Comparison of ENCODE assay signal across 20 mouse cellular contexts in genomic region chr1:133585995-133586537, GRCm38 (mm10). TPM values are rescaled to one million over a fixed set of nuclear protein-coding genes. Genes with fewer than 3 reads are reported as not detected.
DNase-seq lines count a peak whose midpoint lies in the region; ATAC-seq and TF ChIP-seq lines count a peak whose summit lies in the region.
"Had no signal": no experiment of that assay in that cellular context is flagged by ENCODE, and none has a peak within 500 bp of the region (broad histone marks: within the 10 kb centered on the region; RNA-seq: fewer than 3 reads in every experiment).

No protein-coding gene starts in this region.

- no peak for ATAC-seq in forebrain, embryonic 14.5 days
- no peak for ATAC-seq in forebrain, embryonic 15.5 days (replicated peaks)
- ATAC-seq in intestine, embryonic 14.5 days (replicated peaks; ENCODE audit: low FRiP score, low TSS enrichment, low read depth): no peak
- ATAC-seq in intestine, embryonic 16.5 days: no peak
- ATAC-seq in liver, postnatal 0 days: no peak
- ATAC-seq in Patski: no peak
- ATAC-seq: hindbrain, embryonic 16.5 days had no signal

- H3K4me3 ChIP-seq in forebrain, embryonic 14.5 days (ENCODE audit: low read depth, low read length): no peak overlapping the region
- H3K4me3 ChIP-seq in forebrain, embryonic 15.5 days: no peak overlapping the region
- H3K4me3 ChIP-seq in intestine, embryonic 14.5 days (ENCODE audit: low read depth, low read length): no peak overlapping the region
- no peak overlapping the region for H3K4me3 ChIP-seq in intestine, embryonic 16.5 days (ENCODE audit: low read length)
- no peak overlapping the region for H3K4me3 ChIP-seq in liver, postnatal 0 days (ENCODE audit: low read depth, low read length)
- H3K4me3 ChIP-seq: heart, embryonic 13.5 days; kidney, embryonic 15.5 days; limb, embryonic 10.5 days; liver, embryonic 13.5 days; stomach, embryonic 15.5 days had no signal

- no peaks in the 10 kb centered on the region for H3K36me3 ChIP-seq in forebrain, embryonic 14.5 days (ENCODE audit: control insufficient read depth, insufficient read depth, low read length)
- no peaks in the 10 kb centered on the region for H3K36me3 ChIP-seq in forebrain, embryonic 15.5 days
- H3K36me3 ChIP-seq in intestine, embryonic 14.5 days (ENCODE audit: control insufficient read depth, insufficient read depth, low read length): no peaks in the 10 kb centered on the region
- no peaks in the 10 kb centered on the region for H3K36me3 ChIP-seq in intestine, embryonic 16.5 days (ENCODE audit: control insufficient read depth, insufficient read depth, low read length)
- H3K36me3 ChIP-seq in liver, postnatal 0 days (replicated peaks; ENCODE audit: insufficient read depth, low read length): no peaks in the 10 kb centered on the region
- H3K36me3 ChIP-seq: heart, embryonic 13.5 days; kidney, embryonic 15.5 days; limb, embryonic 10.5 days; liver, embryonic 13.5 days; stomach, embryonic 15.5 days had no signal

- no peaks in the 10 kb centered on the region for H3K9me3 ChIP-seq in forebrain, embryonic 14.5 days (replicated peaks; ENCODE audit: control insufficient read depth, low read length)
- H3K9me3 ChIP-seq in forebrain, embryonic 15.5 days: no peaks in the 10 kb centered on the region
- H3K9me3 ChIP-seq in intestine, embryonic 14.5 days (ENCODE audit: control insufficient read depth, low read length): no peaks in the 10 kb centered on the region
- H3K9me3 ChIP-seq in intestine, embryonic 16.5 days (ENCODE audit: control insufficient read depth, low read length): no peaks in the 10 kb centered on the region
- no peaks in the 10 kb centered on the region for H3K9me3 ChIP-seq in liver, postnatal 0 days (ENCODE audit: low read length)
- H3K9me3 ChIP-seq: kidney, embryonic 15.5 days; limb, embryonic 10.5 days; liver, embryonic 13.5 days; stomach, embryonic 15.5 days had no signal

- POLR2A ChIA-PET in Patski (lab: Charles Lee): no interaction called here

- no peaks in the 10 kb centered on the region for H3K4me1 ChIP-seq in forebrain, embryonic 14.5 days (ENCODE audit: control insufficient read depth, insufficient read depth, low read length)
- no peaks in the 10 kb centered on the region for H3K4me1 ChIP-seq in forebrain, embryonic 15.5 days
- H3K4me1 ChIP-seq in intestine, embryonic 14.5 days (replicated peaks; ENCODE audit: control insufficient read depth, insufficient read depth, low read length): no peaks in the 10 kb centered on the region
- H3K4me1 ChIP-seq in intestine, embryonic 16.5 days (ENCODE audit: control insufficient read depth, insufficient read depth, low read length): no peaks in the 10 kb centered on the region
- H3K4me1 ChIP-seq in liver, postnatal 0 days (ENCODE audit: insufficient read depth): no peaks in the 10 kb centered on the region
- H3K4me1 ChIP-seq: heart, embryonic 13.5 days; kidney, embryonic 15.5 days; liver, embryonic 13.5 days; stomach, embryonic 15.5 days had no signal

- no peaks in the 10 kb centered on the region for H3K27me3 ChIP-seq in forebrain, embryonic 14.5 days (replicated peaks; ENCODE audit: control insufficient read depth, insufficient read depth, low read length)
- no peaks in the 10 kb centered on the region for H3K27me3 ChIP-seq in forebrain, embryonic 15.5 days
- no peaks in the 10 kb centered on the region for H3K27me3 ChIP-seq in intestine, embryonic 14.5 days (replicated peaks; ENCODE audit: control insufficient read depth, insufficient read depth, low read length)
- no peaks in the 10 kb centered on the region for H3K27me3 ChIP-seq in intestine, embryonic 16.5 days (replicated peaks; ENCODE audit: control insufficient read depth, insufficient read depth, low read length)
- H3K27me3 ChIP-seq in liver, postnatal 0 days (ENCODE audit: insufficient read depth, low read length): no peaks in the 10 kb centered on the region
- H3K27me3 ChIP-seq in Patski: peaks cover 12% of the 10 kb centered on the region
- H3K27me3 ChIP-seq: heart, embryonic 13.5 days; kidney, embryonic 15.5 days; liver, embryonic 13.5 days; stomach, embryonic 15.5 days had no signal

- no peak overlapping the region for H3K4me2 ChIP-seq in forebrain, embryonic 14.5 days (ENCODE audit: low read length)
- no peak overlapping the region for H3K4me2 ChIP-seq in forebrain, embryonic 15.5 days (replicated peaks)
- no peak overlapping the region for H3K4me2 ChIP-seq in intestine, embryonic 14.5 days (ENCODE audit: low read length)
- H3K4me2 ChIP-seq in intestine, embryonic 16.5 days (ENCODE audit: low read depth, low read length): no peak overlapping the region
- H3K4me2 ChIP-seq in liver, postnatal 0 days (ENCODE audit: low read depth, low read length): no peak overlapping the region
- H3K4me2 ChIP-seq: heart, embryonic 13.5 days; kidney, embryonic 15.5 days; liver, embryonic 13.5 days; stomach, embryonic 15.5 days had no signal

- peak; percentile 27; the same call in 1 of the 2 replicates for TF ChIP-seq CTCF in liver, postnatal 0 days (IDR thresholded peaks at IDR 0.05; ENCODE audit: low read depth)
- peak; percentile 20 for TF ChIP-seq CTCF in Patski (IDR thresholded peaks at IDR 0.05)

- H3K27ac ChIP-seq in forebrain, embryonic 14.5 days (ENCODE audit: low read depth, low read length): no peak overlapping the region
- no peak overlapping the region for H3K27ac ChIP-seq in forebrain, embryonic 15.5 days (replicated peaks)
- no peak overlapping the region for H3K27ac ChIP-seq in intestine, embryonic 14.5 days (ENCODE audit: low read depth)
- H3K27ac ChIP-seq in intestine, embryonic 16.5 days (ENCODE audit: low read length): no peak overlapping the region
- no peak overlapping the region for H3K27ac ChIP-seq in liver, postnatal 0 days (ENCODE audit: low read depth)
- H3K27ac ChIP-seq: heart, embryonic 13.5 days; kidney, embryonic 15.5 days; limb, embryonic 10.5 days; liver, embryonic 13.5 days; stomach, embryonic 15.5 days had no signal

- CTCF ChIA-PET in Patski (lab: Charles Lee): no interaction called here

- 74% methylated on average over 6 of the region's 6 CpGs for WGBS in forebrain, embryonic 14.5 days
- 76% methylated on average over 6 of the region's 6 CpGs for WGBS in forebrain, embryonic 15.5 days
- WGBS in intestine, embryonic 14.5 days: 71% methylated on average over 6 of the region's 6 CpGs
- 76% methylated on average over 6 of the region's 6 CpGs for WGBS in intestine, embryonic 16.5 days
- 72% methylated on average over 6 of the region's 6 CpGs for WGBS in liver, postnatal 0 days (ENCODE audit: insufficient replicate concordance)

- in situ Hi-C loops in Patski (cut with MboI; ENCODE audit: low pct_unique_long_range_greater_than_20kb): no loop called here

- no peak overlapping the region for H3K9ac ChIP-seq in forebrain, embryonic 14.5 days (ENCODE audit: low read length)
- H3K9ac ChIP-seq in forebrain, embryonic 15.5 days (replicated peaks): no peak overlapping the region
- no peak overlapping the region for H3K9ac ChIP-seq in intestine, embryonic 14.5 days (ENCODE audit: low read length)
- H3K9ac ChIP-seq in intestine, embryonic 16.5 days (ENCODE audit: low read depth, low read length): no peak overlapping the region
- H3K9ac ChIP-seq in liver, postnatal 0 days (replicated peaks): no peak overlapping the region
- H3K9ac ChIP-seq: heart, embryonic 13.5 days; kidney, embryonic 15.5 days; liver, embryonic 13.5 days; stomach, embryonic 15.5 days had no signal

- peak; percentile 42 for DNase-seq in forebrain, embryonic 14.5 days (ENCODE audit: low spot score)
- DNase-seq in intestine, embryonic 14.5 days (ENCODE audit: low spot score): peak; percentile 7
- DNase-seq in liver, postnatal 0 days: no peak
- DNase-seq in liver: no peak
- DNase-seq in Patski (ENCODE audit: low read depth, low spot score): no peak
- DNase-seq in layer of hippocampus, postnatal 10 days (ENCODE audit: low spot score in 2 of 2): no peak
- DNase-seq: cerebellum, adult 18-20 months; cerebellum, postnatal 25 days; heart, postnatal 4 days; liver, embryonic 13.5 days; lung, postnatal 10 days; retina, postnatal 1 day; thymus, adult 2 months had no signal

- TF ChIP-seq EP300 in liver, postnatal 0 days (IDR thresholded peaks at IDR 0.05; ENCODE audit: low read depth): no peak

RNA-seq across cellular contexts. Expression of gene Snrpe, which starts 24.0 kb away (rescaled TPM):
- 538 and 740 TPM in 2 replicates for polyA plus RNA-seq in forebrain, embryonic 14.5 days (2014; fragmentation: Nextera tagmentation; extraction: Ambion mirVana)
- 550 and 591 TPM in 2 replicates for polyA plus RNA-seq in forebrain, embryonic 15.5 days (2015; fragmentation: Nextera tagmentation; extraction: Ambion mirVana)
- polyA plus RNA-seq in intestine, embryonic 14.5 days (2014; fragmentation: Nextera tagmentation; extraction: Ambion mirVana): 765 and 782 TPM in 2 replicates
- 451 and 495 TPM in 2 replicates for polyA plus RNA-seq in intestine, embryonic 16.5 days (2015; fragmentation: Nextera tagmentation; extraction: Ambion mirVana)
- 302 and 306 TPM in 2 replicates for polyA plus RNA-seq in liver, postnatal 0 days (2015; fragmentation: Nextera tagmentation; extraction: Ambion mirVana)
- 209 TPM for polyA plus RNA-seq in Patski (2021)
- 100 to 1,000 TPM in 1 of 2 experiments, 10 to 100 TPM in 1; 97.8 to 112 TPM for total RNA-seq in layer of hippocampus, postnatal 10 days (2021)

Comparison
In these comparisons a context has a peak if more than half of its experiments do, and no peak if none do; other contexts are left out.
1. DNase-seq: peak in forebrain, embryonic 14.5 days (single experiment) and intestine, embryonic 14.5 days (single experiment); none in liver, postnatal 0 days (single experiment), liver (single experiment), Patski (single experiment) and layer of hippocampus, postnatal 10 days (0 of 2).